Mouse (Mus musculus) heart, postnatal 36 days (tissue): Measurements from ENCODE around the gene Znrf2. TPM values are rescaled to one million over a fixed set of nuclear protein-coding genes. Genes with fewer than 3 reads are reported as not detected.
"Not testable (repeated sequence)": the region's sequence is repeated elsewhere in the genome, so short reads cannot be mapped to it uniquely, and the experiment has no call there.

ENCODE experiments used
- DNase-seq, 2 experiments: peaks; one replicate each; pipeline ENCODE4 v3.0.0; 2021 to 2022
- intact Hi-C: fragments of 180-260 bp; cut with DNase I; formaldehyde crosslinking; loops from one replicate; pipeline ENCODE4 v1.15.1; 2025
- total RNA-seq, 2 experiments: library from RNA; stranded (reverse); gene quantifications; 2 replicates each; pipeline ENCODE4 v1.2.3; 2021

The Znrf2 gene
- total RNA-seq, 2 experiments from 2014 or later, result 16.1 to 18.1 TPM

- no peak for DNase-seq
- intact Hi-C loops, result loop anchor here (5.0 kb wide), 1 partner anchor 212 kb away; no protein-coding TSS in a partner anchor
Observed at GRCm38 (mm10) chr6:54805779-54806178, 10.9 kb upstream of the Znrf2 start.

GRCm38 (mm10) chr6:54809531-54810313, 7.0 kb upstream of the Znrf2 start:
- intact Hi-C loops, result loop anchor here (5.0 to 10.0 kb wide), 4 partner anchors 102 to 355 kb away; no protein-coding TSS in a partner anchor
- peak; percentile 31 to 34 for DNase-seq

DNA sequence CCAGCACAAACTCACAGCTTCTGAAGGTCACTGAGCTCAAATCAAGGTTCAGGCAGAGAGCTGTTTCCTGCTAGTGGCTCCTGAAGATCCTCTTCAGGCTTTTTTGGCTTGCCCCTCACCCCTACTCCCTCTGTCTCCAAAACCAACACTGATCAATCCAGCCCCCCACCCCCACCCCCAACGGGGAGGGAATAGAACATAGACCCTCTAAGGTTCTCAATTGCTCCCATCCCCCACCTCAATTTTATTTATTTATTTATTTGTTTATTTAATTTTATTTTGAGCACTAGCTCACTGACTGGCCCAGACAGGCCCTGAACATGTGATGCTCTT, 6.4 kb upstream of the Znrf2 start:
- no peak for DNase-seq
- intact Hi-C loops, result loop anchor here (5.0 to 10.0 kb wide), 3 partner anchors 103 to 355 kb away; no protein-coding TSS in a partner anchor

GRCm38 (mm10) chr6:54811546-54812250, 5.0 kb upstream of the Znrf2 start:
- intact Hi-C loops, result loop anchor here (5.0 to 10.0 kb wide), 3 partner anchors 104 to 353 kb away; no protein-coding TSS in a partner anchor
- DNase-seq, result peak; percentile 57 to 65

DNA sequence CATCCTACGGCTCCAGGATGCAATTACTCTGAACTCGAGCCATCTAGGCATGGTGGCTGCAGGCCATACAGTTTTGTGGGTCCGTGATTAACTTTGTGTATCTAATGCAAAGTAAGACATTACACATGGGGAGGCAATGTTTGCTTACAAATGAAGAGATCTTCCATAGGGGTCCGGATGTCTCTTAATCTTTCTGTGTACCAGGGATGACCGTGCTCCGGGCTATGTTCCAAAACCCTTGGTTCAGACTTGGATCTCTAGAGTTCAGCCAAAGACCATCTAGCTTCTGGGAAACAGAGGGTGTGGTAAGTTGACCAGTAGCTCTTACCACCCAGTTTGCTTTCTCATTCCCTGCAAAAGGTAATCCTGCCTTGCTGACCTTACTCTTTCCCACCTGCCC, 4.4 kb upstream of the Znrf2 start:
- intact Hi-C loops, result loop anchor here (5.0 to 10.0 kb wide), 3 partner anchors 105 to 353 kb away; no protein-coding TSS in a partner anchor
- DNase-seq, result peak; percentile 29 to 42

GRCm38 (mm10) chr6:54815428-54816130, 1.1 kb upstream of the Znrf2 start:
- DNase-seq, result no peak
- intact Hi-C loops, result loop anchor here (2.0 to 10.0 kb wide), 6 partner anchors 62 to 349 kb away; partner anchors contain the start of genes Fkbp14, Ggct, Nod1 and Plekha8

GRCm38 (mm10) chr6:54817266-54817767, 601 bp downstream of the Znrf2 start:
- peak; percentile 68 to 77 for DNase-seq
- intact Hi-C loops, result loop anchor here (2.0 to 10.0 kb wide), 6 partner anchors 60 to 347 kb away; partner anchors contain the start of genes Fkbp14, Ggct, Nod1 and Plekha8

- DNase-seq, result no peak
- intact Hi-C loops, result loop anchor here (5.0 to 10.0 kb wide), 5 partner anchors 59 to 346 kb away; partner anchors contain the start of genes Fkbp14, Ggct and Plekha8
Observed at GRCm38 (mm10) chr6:54818389-54818788, 1.7 kb downstream of the Znrf2 start.

- intact Hi-C loops, result loop anchor here (5.0 to 10.0 kb wide), 5 partner anchors 58 to 346 kb away; partner anchors contain the start of genes Fkbp14, Ggct and Plekha8
- no peak for DNase-seq
Observed at GRCm38 (mm10) chr6:54819272-54819671, 2.6 kb downstream of the Znrf2 start.

DNA sequence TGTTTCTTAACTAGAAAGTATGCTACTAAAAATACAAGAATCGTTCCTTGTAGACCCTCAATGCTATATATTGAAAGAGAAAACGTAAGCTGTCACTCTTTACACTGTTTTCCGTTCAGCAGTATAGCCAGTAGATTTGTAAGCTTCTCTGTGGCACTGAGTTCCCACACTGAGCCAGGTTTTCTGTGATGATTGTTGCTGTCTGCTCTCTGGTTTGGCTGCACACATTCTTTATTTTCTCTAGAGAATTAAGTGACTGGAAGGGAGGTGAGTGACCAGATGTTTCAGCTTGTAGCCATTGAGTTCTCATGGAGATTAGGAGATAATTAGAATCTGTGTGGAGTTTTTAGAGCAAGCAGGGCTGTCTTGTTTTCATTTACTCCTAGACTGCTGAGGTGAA, 3.0 kb downstream of the Znrf2 start:
- intact Hi-C loops, result loop anchor here (5.0 to 10.0 kb wide), 5 partner anchors 58 to 345 kb away; partner anchors contain the start of genes Fkbp14, Ggct and Plekha8

GRCm38 (mm10) chr6:54822348-54822747, 5.6 kb downstream of the Znrf2 start:
- DNase-seq, result no peak
- intact Hi-C loops, result no loop called here

More for the DNA sequence above, 3.0 kb downstream of the Znrf2 start:
- DNase-seq, result no peak

- intact Hi-C loops, DNase-seq: not testable (repeated sequence)
Observed at GRCm38 (mm10) chr6:54824561-54824960, 7.8 kb downstream of the Znrf2 start.

DNA sequence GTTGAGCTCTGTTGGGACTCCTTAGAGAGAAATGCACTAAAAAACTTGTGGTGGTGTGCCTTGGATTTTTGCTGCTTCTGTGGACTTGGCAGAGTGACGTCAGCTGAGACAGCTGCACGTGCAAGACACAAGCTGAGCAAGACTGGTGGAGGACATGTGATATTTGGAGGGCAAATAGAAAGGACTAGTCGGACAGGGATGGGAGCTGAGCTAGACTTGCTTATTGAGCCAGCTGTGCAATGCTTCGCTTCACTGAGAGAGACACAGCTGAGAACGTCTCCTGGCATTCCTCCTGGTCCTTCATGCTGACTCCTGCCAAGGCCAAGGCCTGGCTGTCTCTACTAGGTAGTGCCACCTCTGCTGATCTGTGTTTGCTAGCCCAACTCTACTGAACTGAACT, 10.8 kb downstream of the Znrf2 start:
- intact Hi-C loops, result no loop called here
- DNase-seq, result no peak

DNA sequence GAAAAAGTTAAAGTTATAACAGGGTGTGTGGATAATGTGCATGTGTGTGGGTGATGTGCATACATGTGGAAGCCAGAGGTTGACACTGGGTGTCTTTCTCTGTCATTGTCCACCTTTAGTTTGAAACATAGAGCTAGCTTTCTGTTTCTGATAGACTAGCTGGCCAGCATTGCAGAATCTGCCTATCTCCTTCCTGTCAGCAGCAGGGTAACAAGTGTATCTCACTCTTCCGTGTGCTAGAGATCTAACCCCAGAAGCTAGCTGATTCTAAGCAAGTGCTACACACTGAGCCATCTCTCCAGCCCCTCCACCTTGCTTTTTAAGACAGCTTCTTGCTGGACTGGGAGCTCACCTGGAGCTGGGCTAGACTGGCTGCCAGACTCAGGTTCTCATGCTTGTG, 11.6 kb downstream of the Znrf2 start:
- intact Hi-C loops, result no loop called here
- no peak for DNase-seq

DNA sequence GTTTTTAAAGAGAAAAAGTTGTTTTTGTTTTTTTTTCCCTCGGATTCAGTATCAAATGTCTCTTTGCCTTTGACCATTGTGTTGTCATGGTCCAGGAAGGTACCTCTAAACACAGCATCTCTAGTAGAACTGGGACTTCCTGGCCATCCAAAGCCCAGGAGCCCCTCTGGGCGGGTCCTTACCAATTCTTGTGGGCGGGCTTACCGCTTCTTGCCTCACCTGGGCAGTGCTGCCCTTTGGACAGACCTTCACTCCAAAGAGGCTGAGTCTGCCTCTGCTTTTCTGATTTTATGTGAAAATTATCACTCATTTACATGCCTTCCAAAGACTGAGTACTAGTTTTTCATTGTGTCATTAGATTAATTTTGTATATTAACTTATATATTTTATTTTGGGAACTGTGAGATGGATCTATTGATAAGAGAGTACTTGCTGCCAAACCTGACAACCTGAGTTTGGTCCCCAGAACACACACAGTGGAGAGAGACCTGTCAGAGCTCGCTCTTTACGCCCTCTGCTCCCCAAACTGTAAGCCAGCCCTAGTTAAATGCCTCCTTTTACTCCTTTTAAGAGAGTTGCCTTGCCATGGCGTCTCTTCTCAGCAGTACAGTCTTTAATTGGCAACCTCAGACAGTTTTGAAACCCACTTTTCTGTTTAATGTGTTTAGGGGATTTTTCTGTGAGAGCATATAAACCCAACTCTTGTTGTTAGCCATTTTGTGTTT, 13.5 kb downstream of the Znrf2 start:
- intact Hi-C loops, result no loop called here
- no peak for DNase-seq

GRCm38 (mm10) chr6:54831069-54831720, 14.5 kb downstream of the Znrf2 start:
- no peak for DNase-seq
- intact Hi-C loops, result no loop called here

GRCm38 (mm10) chr6:54833427-54833826, 16.7 kb downstream of the Znrf2 start:
- intact Hi-C loops, result no loop called here
- DNase-seq, result no peak

GRCm38 (mm10) chr6:54836666-54837065, 19.9 kb downstream of the Znrf2 start:
- no peak for DNase-seq
- intact Hi-C loops, result no loop called here

DNA sequence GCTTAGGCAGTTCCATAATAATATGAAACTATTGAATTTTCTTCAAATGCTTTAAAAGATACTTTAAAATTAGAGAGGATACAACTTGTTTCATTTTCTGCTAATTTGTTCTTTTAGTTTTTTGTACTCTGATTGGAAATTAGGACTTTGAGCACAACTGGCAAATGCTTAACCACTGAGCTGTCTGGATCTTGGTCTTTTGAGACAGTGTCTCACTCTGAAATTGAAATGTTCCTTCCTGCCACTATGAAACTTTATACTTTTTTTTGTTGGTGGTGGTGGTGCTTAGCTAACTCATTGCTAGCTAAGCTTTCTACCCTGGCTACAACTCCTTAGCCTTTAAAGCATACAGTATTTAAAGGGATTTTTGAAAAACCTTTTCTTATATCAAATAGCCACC, 24.7 kb downstream of the Znrf2 start:
- intact Hi-C loops, result no loop called here

More for the DNA sequence above, 24.7 kb downstream of the Znrf2 start:
- no peak for DNase-seq
